Mouse (Mus musculus) kidney, adult 2 months (tissue): ENCODE results near the gene Ptprn2.

Source experiments
- CTCF ChIP-seq: fragments of 200-500 bp; conservative IDR thresholded peaks from 2 replicates; pipeline ENCODE4 v1.5.1; 2011; ENCODE audit warnings: low read depth, mild to moderate bottlenecking, control low read depth, low read length, moderate library complexity, mixed read lengths; ENCODE audit not compliant: insufficient read depth, insufficient read length
- POLR2A ChIP-seq: fragments of 200-500 bp; IDR thresholded peaks from one replicate; pipeline ENCODE4 v1.6.1; 2011; ENCODE audit warnings: low read depth, low read length, control low read depth

- no peak for TF ChIP-seq CTCF
- no peak for TF ChIP-seq POLR2A
These were observed 320.6 kb downstream of the Ptprn2 start for GRCm38 (mm10) chr12:116806089-116806488.
